Mouse (Mus musculus): ENCODE results near the gene Prss12. TPM values are rescaled to one million over a fixed set of nuclear protein-coding genes. Genes with fewer than 3 reads are reported as not detected.

The Prss12 gene
- total RNA-seq, 2 experiments from 2014 or later, result 11.6 to 11.8 TPM

- Histone ChIP-seq H3K27ac (no peak overlapping the region), H3K4me3 (no peak overlapping the region)
- TF ChIP-seq CTCF (conservative IDR thresholded peaks at IDR 0.05), result no peak
- no peak for DNase-seq (ENCODE audit: low spot score in 2 of 2)
Measured at GRCm38 (mm10) chr3:123526313-123527067, 79.8 kb downstream of the Prss12 start.

GRCm38 (mm10) chr3:123527806-123528507, 81.2 kb downstream of the Prss12 start:
- TF ChIP-seq CTCF (conservative IDR thresholded peaks at IDR 0.05), result no peak
- H3K27ac ChIP-seq, result no peak overlapping the region
- H3K4me3 ChIP-seq, result no peak overlapping the region
- no peak for DNase-seq (ENCODE audit: low spot score in 2 of 2)

GRCm38 (mm10) chr3:123531124-123531523, 84.4 kb downstream of the Prss12 start:
- no peak overlapping the region for H3K27ac ChIP-seq
- DNase-seq (ENCODE audit: low spot score in 2 of 2), result peak in 1 of 2 experiments; percentile 13
- TF ChIP-seq CTCF (conservative IDR thresholded peaks at IDR 0.05), result no peak
- no peak overlapping the region for H3K4me3 ChIP-seq

- TF ChIP-seq CTCF (conservative IDR thresholded peaks at IDR 0.05), result no peak
- no peak for DNase-seq (ENCODE audit: low spot score in 2 of 2)
- Histone ChIP-seq H3K4me3 (no peak overlapping the region), H3K27ac (no peak overlapping the region)
Measured at GRCm38 (mm10) chr3:123537279-123537678, 90.6 kb downstream of the Prss12 start.

- no peak for DNase-seq (ENCODE audit: low spot score in 2 of 2)
- H3K27ac ChIP-seq, result no peak overlapping the region
- H3K4me3 ChIP-seq, result no peak overlapping the region
- no peak for TF ChIP-seq CTCF (conservative IDR thresholded peaks at IDR 0.05)
Measured at GRCm38 (mm10) chr3:123543585-123544304, 97.0 kb downstream of the Prss12 start.

GRCm38 (mm10) chr3:123550487-123550886, 103.8 kb downstream of the Prss12 start:
- no peak for TF ChIP-seq CTCF (conservative IDR thresholded peaks at IDR 0.05)
- Histone ChIP-seq H3K27ac (no peak overlapping the region), H3K4me3 (no peak overlapping the region)
- DNase-seq (ENCODE audit: low spot score in 2 of 2), result no peak

- H3K27ac ChIP-seq, result no peak overlapping the region
- H3K4me3 ChIP-seq, result no peak overlapping the region
- TF ChIP-seq CTCF (conservative IDR thresholded peaks at IDR 0.05), result no peak
- no peak for DNase-seq (ENCODE audit: low spot score in 2 of 2)
Measured at GRCm38 (mm10) chr3:123553872-123554271, 107.2 kb downstream of the Prss12 start.

- TF ChIP-seq CTCF (conservative IDR thresholded peaks at IDR 0.05), result no peak
- H3K27ac ChIP-seq, result no peak overlapping the region
- no peak overlapping the region for H3K4me3 ChIP-seq
- DNase-seq (ENCODE audit: low spot score in 2 of 2), result no peak
Measured at GRCm38 (mm10) chr3:123555254-123555865, 108.6 kb downstream of the Prss12 start.

Other genes starting within 250 kb of the Prss12 start
- gene Synpo2, start 210.8 kb upstream of the Prss12 start, total RNA-seq (2021), result 1 to 10 TPM; 3.4 to 3.7 TPM
- gene Sec24d, start 179.5 kb upstream of the Prss12 start, total RNA-seq (2021), result 10 to 100 TPM; 23.8 to 36.0 TPM
- 10 to 100 TPM; 14.9 to 19.1 TPM for gene Mettl14, start 60.8 kb upstream of the Prss12 start, total RNA-seq (2021)
- 10 to 100 TPM; 26.7 to 26.9 TPM for gene Ndst3, start 243.9 kb downstream of the Prss12 start, total RNA-seq (2021)

Data from layer of hippocampus, adult 2 months (tissue).